Mouse (Mus musculus) brain, embryonic 14.5 days (tissue): ENCODE measurements at regions not wholly inside any gene's neighbourhood (a gene's known extent, or its start where the extent isn't known, plus 50 kb on each side); places are given as distances from the start of the nearest gene placed in this dataset.

ENCODE experiments used
- CTCF ChIP-seq: fragments of 200-500 bp; IDR thresholded peaks from 2 replicates; pipeline ENCODE4 v1.5.1; 2012; ENCODE audit warnings: inconsistent platforms, mild to moderate bottlenecking, moderate library complexity, borderline replicate concordance; ENCODE audit not compliant: insufficient read depth, insufficient read length; ENCODE audit errors: extremely low read depth
- POLR2A ChIP-seq: fragments of 200-500 bp; IDR thresholded peaks from 2 replicates; pipeline ENCODE4 v1.6.1; 2012; ENCODE audit warnings: mild to moderate bottlenecking, inconsistent platforms, borderline replicate concordance; ENCODE audit not compliant: poor library complexity, insufficient read depth, insufficient read length, severe bottlenecking; ENCODE audit errors: extremely low read depth

DNA sequence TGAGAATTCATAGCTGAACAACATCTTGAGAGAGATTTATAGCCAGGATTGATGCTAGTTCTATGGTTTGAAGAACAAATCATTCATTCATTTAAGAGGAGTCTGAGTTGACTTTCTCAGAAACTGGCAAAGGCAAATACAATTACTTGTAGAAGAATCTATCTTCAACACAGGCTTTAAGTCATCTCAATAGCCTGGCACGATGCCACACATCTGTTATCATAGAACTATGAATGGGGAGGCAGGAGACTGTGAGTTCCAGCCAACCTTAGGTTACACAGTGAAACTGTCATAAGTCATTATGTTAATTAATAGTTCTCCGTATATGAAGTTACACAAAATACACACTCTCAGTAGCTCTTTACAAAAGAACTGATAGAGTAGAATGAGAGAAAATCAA, 231.9 kb upstream of the Impg1 start:
- no peak for TF ChIP-seq POLR2A
- TF ChIP-seq CTCF: no peak
